Mouse (Mus musculus) embryonic facial prominence, embryonic 13.5 days (tissue): Measurements from ENCODE around the gene Agrp. TPM values are rescaled to one million over a fixed set of nuclear protein-coding genes. Genes with fewer than 3 reads are reported as not detected.

Experiments used
- ATAC-seq: fragments of 200-750 bp; cut with Nextera tagmentation; 2 replicates; pipeline ENCODE4 v1.8.0; 2017; ENCODE audit warnings: low read depth; ENCODE audit not compliant: insufficient number of reproducible peaks, insufficient read depth, low FRiP score, low TSS enrichment
- H3K27ac ChIP-seq: fragments of 300-500 bp; sonication (generic); 2 replicates; pipeline ENCODE4 v1.5.1; 2015; ENCODE audit warnings: moderate library complexity, mild to moderate bottlenecking, inconsistent platforms
- H3K27me3 ChIP-seq: fragments of 300-500 bp; sonication (generic); 2 replicates; pipeline ENCODE4 v1.6.1; 2015; ENCODE audit warnings: mild to moderate bottlenecking, inconsistent platforms
- H3K36me3 ChIP-seq: fragments of 300-500 bp; sonication (generic); 2 replicates; pipeline ENCODE4 v1.6.1; 2015; ENCODE audit warnings: mild to moderate bottlenecking, inconsistent platforms
- H3K4me1 ChIP-seq: fragments of 300-500 bp; sonication (generic); 2 replicates; pipeline ENCODE4 v1.6.1; 2015; ENCODE audit warnings: inconsistent platforms
- H3K4me2 ChIP-seq: fragments of 300-500 bp; sonication (generic); 2 replicates; pipeline ENCODE4 v1.6.1; 2015; ENCODE audit warnings: moderate library complexity, mild to moderate bottlenecking, inconsistent platforms
- H3K4me3 ChIP-seq: fragments of 300-500 bp; sonication (generic); 2 replicates; pipeline ENCODE4 v1.5.1; 2015; ENCODE audit warnings: mild to moderate bottlenecking, inconsistent platforms
- H3K9ac ChIP-seq: fragments of 300-500 bp; sonication (generic); 2 replicates; pipeline ENCODE4 v1.6.1; 2015; ENCODE audit warnings: mild to moderate bottlenecking, inconsistent platforms
- H3K9me3 ChIP-seq: fragments of 300-500 bp; sonication (generic); 2 replicates; pipeline ENCODE4 v1.6.1; 2016; ENCODE audit warnings: inconsistent platforms
- WGBS: fragments of 180-500 bp; shearing (Covaris S2); methylation state at CpG from one replicate; pipeline ENCODE4 v1.1.7; 2015; ENCODE audit warnings: mixed read lengths; 5-methylcytosine and 5-hydroxymethylcytosine counted together
- polyA plus RNA-seq: library from polyadenylated mRNA; unstranded; fragments of >200 nt; fragmentation: Nextera tagmentation; extraction: Ambion mirVana; gene quantifications from 2 replicates; pipeline ENCODE4 v1.2.1, GENCODE M21; 2015

The Agrp gene
- polyA plus RNA-seq = 0.90 and 2.1 TPM in 2 replicates

- Histone ChIP-seq H3K27ac (peak within 1 kb of the TSS; percentile 100), H3K4me2 (peak within 1 kb of the TSS; percentile 82), H3K27me3 (no peaks in the 10 kb centered on the region), H3K9me3 (no peaks in the 10 kb centered on the region), H3K4me1 (peaks cover 27% of the 10 kb centered on the region), H3K9ac (peak within 1 kb of the TSS; percentile 100), H3K36me3 (no peaks in the 10 kb centered on the region), H3K4me3 (peak within 1 kb of the TSS; percentile 88)
- peak; percentile 33; the same call in 1 of the 2 replicates for ATAC-seq
- whole genome bisulfite sequencing = under 1% methylated on average over 60 of the region's 63 CpGs
Observed at GRCm38 (mm10) chr8:105636963-105637510, at the start of gene Agrp. Agrp (minus strand) TSS chr8:105637393.

DNA sequence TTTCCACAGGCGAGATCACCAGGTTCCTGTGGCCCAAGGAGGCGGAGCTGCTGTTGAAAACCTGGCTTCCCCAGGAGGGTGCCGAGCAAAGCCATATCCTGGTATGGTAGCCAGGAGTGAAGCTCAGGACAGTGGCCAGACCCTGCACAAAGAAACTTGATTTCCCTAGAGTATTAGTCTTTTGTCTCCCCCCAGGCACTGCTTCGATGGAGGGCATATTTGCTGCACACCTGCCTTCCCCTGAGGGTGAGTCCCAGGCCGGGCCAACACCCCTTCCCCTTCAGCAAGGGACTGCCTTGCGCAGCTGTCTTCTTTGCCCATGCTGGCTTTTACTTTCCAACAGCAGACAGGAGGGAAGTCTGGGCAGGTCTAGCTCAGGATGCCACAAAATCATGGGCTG lies 49.4 kb upstream of the Agrp start:
- Histone ChIP-seq H3K27ac (no peak overlapping the region), H3K4me2 (no peak overlapping the region), H3K27me3 (no peaks in the 10 kb centered on the region), H3K9me3 (no peaks in the 10 kb centered on the region), H3K9ac (no peak overlapping the region), H3K36me3 (peaks cover 26% of the 10 kb centered on the region), H3K4me3 (no peak overlapping the region), H3K4me1 (peaks cover 9% of the 10 kb centered on the region; the same call in 1 of the 2 replicates)
- WGBS = 55% methylated on average over 6 of the region's 6 CpGs
- ATAC-seq = no peak

- peaks cover 33% of the 10 kb centered on the region for H3K36me3 ChIP-seq
- peak within 1 kb of the TSS; percentile 7; the same call in 1 of the 2 replicates for H3K4me3 ChIP-seq
- ATAC-seq = peak; percentile 20; the same call in 1 of the 2 replicates
- H3K27ac ChIP-seq = no peak within 1 kb of the TSS
- no peaks in the 10 kb centered on the region for H3K9me3 ChIP-seq
- WGBS = 7% methylated on average over 26 of the region's 26 CpGs
- peak within 1 kb of the TSS; percentile 47 for H3K4me2 ChIP-seq
- H3K27me3 ChIP-seq = no peaks in the 10 kb centered on the region
- H3K9ac ChIP-seq = peak within 1 kb of the TSS; percentile 1; the same call in 1 of the 2 replicates
- H3K4me1 ChIP-seq = peaks cover 9% of the 10 kb centered on the region; the same call in 1 of the 2 replicates
Observed at GRCm38 (mm10) chr8:105685796-105686308, 48.7 kb upstream of the Agrp start, which contains the start of gene Carmil2. Carmil2 (plus strand) TSS chr8:105686274.

DNA sequence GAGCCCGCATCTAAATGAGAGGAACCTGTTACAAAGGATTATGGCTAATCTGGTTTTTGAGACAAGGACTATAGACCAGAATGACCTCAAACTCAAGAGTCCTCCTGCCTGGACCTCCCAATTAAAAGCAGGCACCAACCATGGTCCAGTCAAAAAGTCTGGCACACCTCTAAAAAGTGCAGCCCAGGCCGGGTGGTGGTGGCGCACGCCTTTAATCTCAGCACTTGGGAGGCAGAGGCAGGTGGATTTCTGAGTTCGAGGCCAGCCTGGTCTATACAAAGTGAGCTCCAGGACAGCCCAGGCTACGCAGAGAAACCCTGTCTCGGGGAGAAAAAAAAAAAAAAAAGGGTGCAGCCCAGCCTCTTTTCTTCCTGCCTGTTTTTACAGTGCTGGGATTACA lies 48.1 kb upstream of the Agrp start:
- no peak for ATAC-seq
- no peak overlapping the region for H3K27ac ChIP-seq
- H3K27me3 ChIP-seq = no peaks in the 10 kb centered on the region
- H3K9me3 ChIP-seq = no peaks in the 10 kb centered on the region
- 71% methylated on average over 7 of the region's 7 CpGs for WGBS
- H3K4me1 ChIP-seq = peaks cover 9% of the 10 kb centered on the region; the same call in 1 of the 2 replicates
- H3K9ac ChIP-seq = no peak overlapping the region; the same call in 1 of the 2 replicates
- no peak overlapping the region for H3K4me2 ChIP-seq
- H3K4me3 ChIP-seq = no peak overlapping the region
- H3K36me3 ChIP-seq = peaks cover 38% of the 10 kb centered on the region

GRCm38 (mm10) chr8:105677891-105678290 lies 40.7 kb upstream of the Agrp start:
- WGBS = 84% methylated on average over 1 of the region's 1 CpGs
- Histone ChIP-seq H3K36me3 (peaks cover 93% of the 10 kb centered on the region), H3K27me3 (no peaks in the 10 kb centered on the region), H3K9ac (no peak overlapping the region), H3K27ac (no peak overlapping the region), H3K9me3 (no peaks in the 10 kb centered on the region), H3K4me3 (no peak overlapping the region), H3K4me1 (no peaks in the 10 kb centered on the region), H3K4me2 (no peak overlapping the region)
- ATAC-seq = no peak

DNA sequence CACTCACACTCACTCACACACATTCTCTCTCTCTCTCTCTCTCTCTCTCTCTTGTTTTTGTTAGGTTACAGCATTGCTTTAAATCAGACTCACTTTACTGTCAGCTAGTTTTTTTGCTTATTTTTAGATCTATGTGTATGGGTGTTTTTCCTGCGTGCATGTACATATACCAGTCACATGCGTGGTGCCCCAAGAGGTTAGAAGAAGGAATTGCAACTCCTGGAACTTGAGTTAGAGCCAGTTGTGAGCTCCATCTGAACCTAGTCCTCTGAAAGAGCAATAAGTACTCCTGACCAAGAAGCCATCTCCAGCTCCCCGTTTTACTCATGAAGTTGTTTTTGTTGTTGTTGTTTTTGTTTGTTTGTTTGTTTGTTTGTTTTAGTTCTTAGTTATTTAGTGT lies 24.0 kb upstream of the Agrp start:
- WGBS = 75% methylated on average over 3 of the region's 3 CpGs
- ATAC-seq = no peak
- no peak overlapping the region for H3K4me2 ChIP-seq
- no peak overlapping the region for H3K4me3 ChIP-seq
- no peak overlapping the region for H3K9ac ChIP-seq
- no peaks in the 10 kb centered on the region for H3K27me3 ChIP-seq
- no peak overlapping the region for H3K27ac ChIP-seq
- H3K9me3 ChIP-seq = no peaks in the 10 kb centered on the region
- no peaks in the 10 kb centered on the region for H3K4me1 ChIP-seq
- H3K36me3 ChIP-seq = peaks cover 31% of the 10 kb centered on the region

DNA sequence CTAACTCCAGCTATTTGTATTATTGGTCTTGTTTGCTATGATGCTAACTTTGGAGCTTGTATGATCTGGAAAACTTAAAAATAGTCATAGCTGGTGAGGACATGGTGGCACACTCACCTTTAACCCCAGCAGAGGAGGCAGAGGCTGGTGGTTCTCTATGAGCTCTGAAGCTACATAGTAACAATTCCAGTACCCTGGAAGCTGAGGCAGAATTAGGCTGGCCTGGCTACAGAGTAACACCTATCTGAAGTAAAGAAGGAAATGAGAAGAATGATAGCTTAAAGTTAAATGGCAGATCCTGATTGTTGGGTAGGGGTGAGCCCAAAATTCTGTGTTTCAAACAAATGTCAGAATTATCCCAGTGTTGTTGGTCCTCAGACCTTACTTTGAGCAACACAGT lies 20.4 kb upstream of the Agrp start:
- Histone ChIP-seq H3K4me2 (no peak overlapping the region), H3K9ac (no peak overlapping the region), H3K4me1 (no peaks in the 10 kb centered on the region), H3K4me3 (no peak overlapping the region), H3K9me3 (no peaks in the 10 kb centered on the region), H3K27ac (no peak overlapping the region), H3K27me3 (no peaks in the 10 kb centered on the region), H3K36me3 (peaks cover 20% of the 10 kb centered on the region)
- ATAC-seq = no peak

- no peak overlapping the region for H3K27ac ChIP-seq
- ATAC-seq = no peak
- H3K4me1 ChIP-seq = no peaks in the 10 kb centered on the region
- no peak overlapping the region for H3K4me3 ChIP-seq
- peaks cover 67% of the 10 kb centered on the region for H3K36me3 ChIP-seq
- no peak overlapping the region for H3K4me2 ChIP-seq
- no peak overlapping the region for H3K9ac ChIP-seq
- no peaks in the 10 kb centered on the region for H3K9me3 ChIP-seq
- 90% methylated on average over 1 of the region's 1 CpGs for WGBS
- H3K27me3 ChIP-seq = no peaks in the 10 kb centered on the region
Observed at GRCm38 (mm10) chr8:105648929-105649328, 11.7 kb upstream of the Agrp start.

- peaks cover 49% of the 10 kb centered on the region for H3K36me3 ChIP-seq
- H3K4me2 ChIP-seq = no peak overlapping the region
Observed at GRCm38 (mm10) chr8:105645205-105645604, 8.0 kb upstream of the Agrp start.

GRCm38 (mm10) chr8:105640511-105640910 lies 3.3 kb upstream of the Agrp start:
- WGBS = 84% methylated on average over 2 of the region's 2 CpGs
- no peak for ATAC-seq

More at GRCm38 (mm10) chr8:105645205-105645604, 8.0 kb upstream of the Agrp start:
- H3K4me3 ChIP-seq = no peak overlapping the region
- H3K27ac ChIP-seq = no peak overlapping the region
- no peaks in the 10 kb centered on the region for H3K9me3 ChIP-seq
- H3K9ac ChIP-seq = no peak overlapping the region
- ATAC-seq = no peak
- H3K4me1 ChIP-seq = 0 out of 2 replicates have a peak, but pooled peaks cover 3% of the 10 kb centered on the region
- no peaks in the 10 kb centered on the region for H3K27me3 ChIP-seq
- WGBS = 100% methylated on average over 1 of the region's 1 CpGs

DNA sequence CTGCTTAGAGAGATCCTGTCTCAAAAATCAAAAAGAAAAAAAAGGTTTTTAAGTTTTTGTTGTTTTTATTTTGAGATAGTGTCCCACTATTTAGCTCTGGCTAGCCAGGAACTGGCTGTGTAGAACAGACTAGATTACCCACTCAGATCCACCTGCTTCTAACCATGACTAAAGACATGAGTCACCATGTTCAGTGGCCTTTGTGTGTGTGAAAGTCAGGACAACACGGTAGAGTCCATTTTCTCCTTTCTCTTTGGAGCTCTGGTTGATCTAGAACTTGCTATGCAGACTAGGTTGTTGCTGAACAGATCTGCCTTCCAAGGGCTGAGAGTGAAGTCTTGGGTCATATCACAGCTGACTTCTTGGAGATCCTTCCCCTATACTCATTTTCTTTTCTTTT lies 2.6 kb upstream of the Agrp start:
- 92% methylated on average over 1 of the region's 1 CpGs for WGBS
- Histone ChIP-seq H3K27ac (no peak overlapping the region), H3K4me3 (no peak overlapping the region), H3K9ac (no peak overlapping the region), H3K4me1 (peaks cover 25% of the 10 kb centered on the region), H3K36me3 (peaks cover 12% of the 10 kb centered on the region), H3K9me3 (no peaks in the 10 kb centered on the region), H3K27me3 (no peaks in the 10 kb centered on the region), H3K4me2 (no peak overlapping the region)
- ATAC-seq = no peak

More at GRCm38 (mm10) chr8:105640511-105640910, 3.3 kb upstream of the Agrp start:
- no peak overlapping the region for H3K4me3 ChIP-seq
- H3K9me3 ChIP-seq = no peaks in the 10 kb centered on the region
- H3K36me3 ChIP-seq = peaks cover 19% of the 10 kb centered on the region
- no peak overlapping the region for H3K4me2 ChIP-seq
- H3K9ac ChIP-seq = no peak overlapping the region
- H3K27me3 ChIP-seq = no peaks in the 10 kb centered on the region
- no peak overlapping the region for H3K27ac ChIP-seq
- H3K4me1 ChIP-seq = peaks cover 18% of the 10 kb centered on the region

GRCm38 (mm10) chr8:105638510-105638909 lies 1.3 kb upstream of the Agrp start:
- Histone ChIP-seq H3K4me2 (peak overlapping the region; percentile 82), H3K36me3 (peaks cover 2% of the 10 kb centered on the region), H3K9me3 (no peaks in the 10 kb centered on the region), H3K4me3 (peak overlapping the region; percentile 88; the same call in 1 of the 2 replicates), H3K27me3 (no peaks in the 10 kb centered on the region), H3K27ac (no peak overlapping the region), H3K9ac (peak overlapping the region; percentile 54; the same call in 1 of the 2 replicates), H3K4me1 (peaks cover 27% of the 10 kb centered on the region)
- no peak for ATAC-seq
- WGBS = 87% methylated on average over 4 of the region's 4 CpGs
